Mouse (Mus musculus) brain, embryonic 14.5 days (tissue): ENCODE measurements around the gene Adamts1. TPM values are rescaled to one million over a fixed set of nuclear protein-coding genes. Genes with fewer than 3 reads are reported as not detected.

Experiments
- DNase-seq: peaks from one replicate; pipeline ENCODE4 v3.0.0-alpha.2; 2011; ENCODE audit warnings: low read depth
- CTCF ChIP-seq: fragments of 200-500 bp; IDR thresholded peaks from 2 replicates; pipeline ENCODE4 v1.5.1; 2012; ENCODE audit warnings: inconsistent platforms, mild to moderate bottlenecking, moderate library complexity, borderline replicate concordance; ENCODE audit not compliant: insufficient read depth, insufficient read length; ENCODE audit errors: extremely low read depth
- POLR2A ChIP-seq: fragments of 200-500 bp; IDR thresholded peaks from 2 replicates; pipeline ENCODE4 v1.6.1; 2012; ENCODE audit warnings: mild to moderate bottlenecking, inconsistent platforms, borderline replicate concordance; ENCODE audit not compliant: poor library complexity, insufficient read depth, insufficient read length, severe bottlenecking; ENCODE audit errors: extremely low read depth
- polyA plus RNA-seq: library from polyadenylated mRNA; depleted of rRNA; stranded (reverse); fragments of >200 nt; gene quantifications from 2 replicates; pipeline ENCODE4 v1.2.3, GENCODE M21; 2012; rRNA removed

Gene Adamts1
- polyA plus RNA-seq: 7.8 and 9.7 TPM in 2 replicates

DNA sequence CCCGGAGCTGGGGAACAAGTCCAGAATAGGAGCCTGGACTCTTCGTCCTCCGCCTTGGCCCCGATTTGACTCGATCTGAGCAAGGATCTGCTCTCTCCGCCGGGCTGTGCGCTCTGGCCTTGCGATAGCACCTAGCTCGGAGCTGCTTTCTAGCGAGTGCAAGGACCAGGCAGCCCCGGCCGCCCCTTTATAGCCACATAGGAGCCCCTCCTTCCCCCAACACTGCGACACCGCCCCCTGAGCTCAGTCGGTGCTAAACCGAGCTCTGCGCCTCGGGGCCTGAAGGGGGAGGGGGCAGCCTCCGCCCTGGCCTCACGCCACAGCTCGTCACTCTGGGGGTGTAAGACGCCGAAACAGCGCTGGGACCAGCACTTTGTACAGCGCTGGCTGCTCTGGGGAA lies at the start of gene Adamts1:
Gene Adamts1, minus strand, starts transcription at position 160 of the 400 bp plus-strand sequence.
- peak; percentile 93 for DNase-seq
- TF ChIP-seq CTCF (no peak), POLR2A (peak; percentile 62; the same call in 1 of the 2 replicates)

DNA sequence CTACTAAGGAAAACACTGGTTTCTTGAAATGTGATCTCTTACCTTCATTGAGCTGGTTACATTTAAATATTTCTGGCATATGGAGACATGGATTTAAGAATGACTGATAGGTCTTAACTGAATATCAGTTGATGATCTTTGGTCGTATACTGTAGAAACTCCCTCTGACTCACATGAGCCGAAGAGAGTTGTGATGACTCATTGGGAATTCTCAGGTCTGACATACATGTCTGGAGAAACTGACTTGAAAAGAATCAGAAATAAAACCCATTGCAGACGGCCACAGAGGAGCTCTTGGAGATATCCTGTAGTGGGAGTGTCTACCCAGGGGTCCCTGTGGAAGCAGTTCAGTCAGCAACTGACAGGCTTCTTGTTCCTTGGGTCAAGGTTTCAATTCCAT lies 24.2 kb upstream of the Adamts1 start:
- TF ChIP-seq CTCF (no peak), POLR2A (no peak)
- no peak for DNase-seq

DNA sequence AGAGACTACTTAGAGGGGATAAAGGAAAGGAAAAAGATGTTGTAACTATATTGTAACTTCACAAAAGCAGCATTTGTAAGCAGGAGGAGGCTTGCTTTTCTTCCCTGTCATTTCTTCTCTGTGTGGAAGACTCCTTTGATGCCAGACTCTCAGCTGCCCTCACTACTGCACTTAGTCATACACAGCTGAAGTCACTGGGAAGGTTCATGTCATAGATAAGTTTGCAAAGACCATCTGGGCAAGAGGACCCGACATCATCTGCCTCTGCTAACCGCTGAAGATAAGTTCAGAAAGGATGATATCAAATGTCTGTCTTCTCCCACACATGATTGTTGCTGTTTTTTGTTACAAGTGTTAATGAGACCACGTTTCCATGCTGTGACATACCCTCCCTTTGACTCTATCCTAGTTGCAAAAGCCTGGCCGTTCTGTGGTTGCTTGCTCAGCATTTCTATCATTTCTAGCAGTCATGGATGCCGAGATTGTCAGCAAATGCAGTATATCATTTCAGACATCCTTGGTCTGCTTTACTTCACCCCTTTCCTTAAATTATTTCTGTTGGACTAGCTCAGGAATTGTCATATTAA lies 19.5 kb upstream of the Adamts1 start:
- no peak for TF ChIP-seq CTCF
- no peak for TF ChIP-seq POLR2A
- DNase-seq: no peak

DNA sequence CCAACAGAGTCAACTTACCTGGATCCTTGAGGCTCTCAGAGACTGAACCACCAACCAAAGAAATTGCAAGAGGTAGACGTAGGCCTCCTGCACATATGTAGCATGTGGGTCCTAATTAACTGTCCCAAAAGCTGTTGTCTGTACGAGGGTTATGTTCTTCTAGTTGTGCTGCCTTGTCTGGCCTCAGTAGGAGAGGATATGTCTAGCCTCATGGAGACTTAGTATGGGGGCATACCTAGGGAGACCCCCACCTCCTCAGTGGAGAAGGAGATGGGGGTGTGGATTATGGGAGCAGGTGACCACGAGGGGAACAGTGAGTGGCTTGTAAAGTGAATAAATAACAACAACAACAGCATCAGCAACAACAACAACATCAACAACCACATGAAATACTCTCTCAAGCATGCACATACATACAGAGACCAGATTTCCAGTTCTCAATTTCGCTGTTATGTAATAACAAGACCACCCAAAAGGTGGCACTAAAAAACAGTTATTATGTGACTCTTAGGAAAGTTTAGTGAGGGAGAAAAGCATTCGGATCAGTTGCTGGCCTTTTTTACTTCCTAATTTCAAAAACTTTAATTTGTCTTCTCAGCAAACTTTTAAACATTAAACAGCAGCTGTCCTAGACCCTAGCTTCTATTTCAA lies 17.0 kb upstream of the Adamts1 start:
- DNase-seq: peak; percentile 68

DNA sequence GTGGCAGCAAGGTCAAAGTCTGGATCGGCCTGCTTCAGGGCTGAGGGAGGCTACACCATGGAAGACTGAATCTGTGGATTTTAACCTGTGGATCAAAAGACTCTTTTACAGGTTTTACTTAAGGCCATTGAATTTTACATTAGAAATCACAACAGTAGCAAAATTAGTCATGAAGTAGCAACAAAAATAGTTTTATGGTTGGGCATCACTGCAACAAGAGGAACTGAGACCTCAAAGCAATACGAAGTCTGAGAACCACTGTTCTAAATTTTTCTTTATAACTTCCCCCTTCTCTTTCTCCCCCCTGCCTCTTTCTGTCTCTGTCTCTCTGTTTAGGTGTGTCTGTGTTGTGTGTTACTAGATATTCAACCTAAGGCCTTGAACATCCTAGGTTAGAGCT lies 11.2 kb upstream of the Adamts1 start:
- TF ChIP-seq CTCF: no peak
- no peak for TF ChIP-seq POLR2A
- no peak for DNase-seq

More for the DNA sequence above, 17.0 kb upstream of the Adamts1 start:
- TF ChIP-seq POLR2A (no peak), CTCF (no peak)

DNA sequence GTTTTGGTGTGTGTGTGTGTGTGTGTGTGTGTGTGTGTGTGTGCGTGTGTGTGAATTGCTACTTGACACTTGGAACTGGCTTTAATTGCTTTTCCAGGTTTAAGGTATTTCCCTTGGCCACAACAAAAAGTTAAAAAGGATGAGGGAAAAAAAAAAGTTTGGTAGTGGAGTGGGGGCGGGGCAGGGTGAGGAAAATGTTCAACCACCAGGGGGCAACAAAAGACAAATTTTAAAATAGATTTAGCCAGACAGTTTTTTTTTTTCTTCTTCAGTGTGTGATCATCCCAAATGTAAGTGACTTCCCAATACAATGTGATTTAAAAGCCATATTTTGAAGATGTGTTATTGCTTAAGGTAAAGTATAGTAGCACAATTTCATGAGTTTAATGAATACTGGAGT lies 4.7 kb upstream of the Adamts1 start:
- peak; percentile 67 for DNase-seq
- TF ChIP-seq POLR2A (no peak), CTCF (peak; percentile 59; the same call in 1 of the 2 replicates)

DNA sequence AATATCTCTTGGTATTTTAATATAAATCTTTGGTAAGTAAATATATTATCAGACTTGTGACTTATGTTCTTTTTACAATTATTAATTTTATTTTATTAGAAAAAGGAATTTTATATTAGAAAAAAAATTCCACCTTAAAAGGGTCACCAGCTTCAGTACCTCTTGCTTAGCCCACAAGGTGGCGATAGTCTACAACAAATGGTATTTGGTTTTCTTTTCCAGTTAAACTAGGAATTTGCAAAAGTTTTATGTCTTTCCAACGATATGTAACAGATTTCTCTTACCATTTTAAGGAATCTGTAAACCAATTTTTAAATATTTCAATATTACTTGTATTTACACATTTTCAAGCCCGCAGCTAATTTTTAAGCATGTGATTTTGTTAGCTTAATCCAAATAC lies 4.2 kb upstream of the Adamts1 start:
- no peak for TF ChIP-seq POLR2A
- no peak for TF ChIP-seq CTCF
- peak; percentile 87 for DNase-seq

DNA sequence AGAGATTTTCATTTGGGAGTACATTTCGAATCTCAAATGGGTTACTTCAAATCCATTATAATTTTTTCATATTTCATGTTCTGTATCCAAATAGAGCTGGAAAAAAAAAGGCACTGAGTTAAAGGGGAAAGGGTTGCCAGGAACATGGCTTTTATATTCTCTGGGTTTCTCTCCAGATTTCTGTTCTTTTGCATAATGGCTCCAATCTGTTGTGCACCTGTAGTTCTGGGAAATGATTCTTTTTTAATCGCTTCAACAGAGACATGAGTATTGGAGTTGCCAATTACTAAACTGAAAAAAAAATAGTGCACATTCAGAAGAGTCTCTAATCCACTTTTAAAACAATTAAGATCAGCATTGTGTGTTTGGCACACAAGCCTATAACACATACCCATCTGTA lies 2.7 kb upstream of the Adamts1 start:
- DNase-seq: peak; percentile 58
- TF ChIP-seq POLR2A: no peak
- no peak for TF ChIP-seq CTCF

DNA sequence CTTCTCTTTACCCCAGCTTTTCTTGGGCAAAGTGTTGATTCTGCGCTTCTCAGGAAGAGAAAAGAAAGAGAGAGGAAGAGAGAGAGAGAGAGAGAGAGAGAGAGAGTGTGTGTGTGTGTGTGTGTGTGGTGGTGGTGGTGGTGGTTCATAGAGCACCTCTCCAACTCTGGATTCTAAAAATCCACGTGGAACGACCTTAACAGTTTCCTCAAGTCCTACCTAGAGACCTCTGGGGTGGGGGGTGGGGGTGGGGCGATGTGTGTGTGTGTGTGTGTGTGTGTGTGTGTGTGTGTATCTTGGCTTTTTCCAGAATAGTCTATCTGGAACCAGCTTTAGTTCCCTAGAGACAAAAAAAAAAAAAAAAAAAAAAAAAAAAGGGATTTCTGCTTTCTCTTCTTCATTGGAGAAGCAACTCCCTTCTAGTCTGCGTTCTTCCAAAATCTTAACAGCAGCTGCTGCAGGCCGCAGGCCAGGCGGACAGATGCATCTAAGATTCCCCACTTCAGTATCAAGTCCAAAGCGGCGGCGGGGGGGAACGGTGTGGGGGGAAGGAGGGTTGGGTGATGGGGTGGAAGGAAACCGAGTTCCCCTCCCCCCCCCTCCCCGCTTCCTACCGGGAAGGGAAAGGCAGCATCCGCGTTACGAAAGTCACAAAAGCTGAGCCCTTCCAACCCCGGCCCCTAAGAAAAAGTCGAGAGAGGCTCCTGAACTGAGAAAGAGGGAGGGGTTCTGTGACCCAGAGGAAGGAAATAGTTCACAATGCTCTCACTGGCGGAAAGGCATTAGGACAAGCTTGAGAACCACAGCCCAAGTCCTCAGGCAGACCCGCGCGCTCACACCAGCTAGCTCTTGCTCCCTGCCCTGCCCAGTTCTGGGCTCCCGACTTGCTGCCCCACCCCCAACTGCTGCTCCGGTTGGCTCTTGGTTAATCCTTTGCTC lies 969 bp upstream of the Adamts1 start:
- TF ChIP-seq POLR2A (no peak), CTCF (no peak)
- peak; percentile 71 for DNase-seq

DNA sequence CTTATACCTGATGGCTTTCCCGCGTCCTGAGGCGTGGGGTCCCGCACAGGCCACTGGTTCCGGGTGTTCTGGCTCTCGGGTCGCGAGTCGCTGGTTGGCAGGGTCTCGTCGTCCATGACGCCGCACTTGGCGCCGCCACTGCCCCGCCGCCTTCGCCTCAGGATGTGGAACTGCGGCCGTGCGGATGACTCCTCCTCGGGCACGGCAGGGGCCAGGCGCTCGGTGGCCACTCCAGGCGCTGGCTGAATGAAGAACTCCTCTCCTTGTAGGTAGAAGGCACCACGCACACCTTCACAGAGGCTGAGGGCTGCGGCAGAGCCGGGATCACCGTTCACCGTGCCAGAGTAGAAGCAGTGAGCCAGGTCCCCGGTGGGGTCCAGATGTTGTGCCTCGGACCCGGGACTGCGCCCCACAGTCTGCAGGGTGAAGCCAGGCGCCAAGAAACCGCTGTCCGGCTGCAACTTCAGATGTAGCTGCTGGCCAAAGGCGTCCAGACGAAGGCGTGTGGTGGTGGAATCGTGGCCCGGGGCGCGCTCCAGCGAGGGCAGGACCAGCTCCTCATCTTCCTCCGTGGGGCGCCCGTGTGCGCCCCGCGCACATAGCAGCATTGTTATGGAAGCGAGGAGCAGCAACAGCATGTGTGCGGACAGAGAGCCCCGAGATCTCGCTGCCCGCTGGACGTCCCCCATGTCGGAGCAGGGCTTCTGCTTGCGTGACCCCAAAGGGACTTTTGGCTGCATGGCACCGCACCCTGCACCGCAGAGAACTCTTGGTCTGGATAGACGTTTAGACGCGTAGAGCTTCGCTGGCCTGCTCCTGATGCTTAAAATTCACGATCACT lies 722 bp downstream of the Adamts1 start:
- TF ChIP-seq CTCF (no peak), POLR2A (no peak)

More for the DNA sequence above, 722 bp downstream of the Adamts1 start:
- DNase-seq: peak; percentile 47
